Mouse (Mus musculus): ENCODE results near the gene Olfr1240.

Gene Olfr1240

GRCm38 (mm10) chr2:89442900-89443299 lies at the start of gene Olfr1240:
Gene Olfr1240 (minus strand): TSS chr2:89443000.
- no peak for DNase-seq

DNA sequence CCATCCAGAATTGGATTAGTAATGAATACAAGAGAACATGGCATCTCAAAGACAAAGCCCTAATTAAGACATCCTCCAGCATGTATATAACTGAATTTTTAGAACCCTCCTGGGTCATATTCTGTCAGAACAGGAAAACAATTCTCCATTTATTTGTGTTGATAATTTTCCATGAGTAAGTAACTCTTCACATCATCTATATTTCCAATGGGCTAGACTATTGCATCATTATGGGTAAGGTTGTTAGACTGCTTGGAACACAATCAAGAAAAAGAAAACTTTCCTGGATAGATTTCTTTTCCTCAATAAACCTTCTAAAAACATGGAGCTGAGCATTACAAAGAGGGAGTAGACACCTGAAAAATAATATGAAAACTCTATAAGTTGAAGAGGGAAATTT lies 44.2 kb upstream of the Olfr1240 start, which contains the start of gene Olfr1241:
Gene Olfr1241, minus strand, starts transcription at position 101 of the 400 bp plus-strand sequence.
- DNase-seq, result no peak

GRCm38 (mm10) chr2:89420307-89420706 lies 22.5 kb downstream of the Olfr1240 start, which contains the start of gene Olfr1239:
Gene Olfr1239 (minus strand): TSS chr2:89420407.
- no peak for DNase-seq

DNA sequence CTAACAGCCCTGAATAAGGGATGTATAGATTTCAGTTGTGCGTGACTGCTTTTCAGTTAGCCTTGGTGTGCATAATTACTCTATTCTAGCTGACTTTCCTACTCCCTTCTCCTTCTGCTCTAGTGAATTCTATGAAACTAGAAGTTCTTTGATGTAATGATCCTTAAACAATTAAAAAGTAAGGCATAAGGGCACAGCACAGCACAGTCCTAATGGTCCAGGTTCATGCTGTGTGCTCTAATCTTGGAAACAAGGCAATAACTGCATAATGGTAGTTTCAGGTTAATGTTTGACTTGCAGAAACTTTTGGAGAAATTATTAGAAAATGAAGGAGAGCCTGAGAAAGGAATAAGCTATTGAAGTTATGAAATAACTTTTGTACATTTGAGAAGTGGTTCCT lies 28.2 kb downstream of the Olfr1240 start:
- no peak for DNase-seq

DNA sequence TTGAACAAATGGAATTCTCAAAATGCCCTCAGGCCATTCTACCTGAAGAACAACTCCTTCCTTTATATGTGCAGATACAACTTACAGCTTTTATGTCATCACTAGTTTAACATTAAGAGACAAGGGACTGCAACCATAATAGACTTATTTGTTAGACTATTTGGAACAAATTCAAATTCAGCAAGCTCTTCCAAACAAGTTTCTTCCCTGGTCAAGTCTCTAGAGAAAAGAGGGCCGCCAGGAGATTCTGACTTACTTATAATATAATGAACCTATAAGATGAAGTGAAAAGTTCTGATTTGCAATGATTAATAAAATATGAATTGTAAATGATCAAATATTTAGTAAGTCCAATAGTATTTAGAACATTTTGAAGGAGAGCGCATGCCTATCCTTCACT lies 33.2 kb downstream of the Olfr1240 start, which contains the start of gene Olfr1238:
Gene Olfr1238, minus strand, starts transcription at position 101 of the 400 bp plus-strand sequence.
- DNase-seq, result no peak

GRCm38 (mm10) chr2:89400882-89401281 lies 41.9 kb downstream of the Olfr1240 start:
- no peak for DNase-seq

All from lung, adult 18-20 months (tissue).